Mouse (Mus musculus) common myeloid progenitor, adult 5-6 weeks (primary cell): ENCODE results near the gene Ddx11. TPM values are rescaled to one million over a fixed set of nuclear protein-coding genes. Genes with fewer than 3 reads are reported as not detected.
"Not testable (repeated sequence)": the region's sequence is repeated elsewhere in the genome, so short reads cannot be mapped to it uniquely, and the experiment has no call there.

Experiments
- ATAC-seq: replicated peaks from 2 replicates; pipeline ENCODE4 v1.8.0; 2016; ENCODE audit warnings: low read depth, mild to moderate bottlenecking, moderate TSS enrichment, inconsistent platforms; ENCODE audit not compliant: poor library complexity, severe bottlenecking
- total RNA-seq: library from RNA; stranded (forward); fragments of 200-1000, 187-1606 nt; gene quantifications from 2 replicates; pipeline ENCODE4 v1.2.3, GENCODE M21; 2017

Gene Ddx11
- total RNA-seq, 1 experiment from 2014 or later, result 25.4 TPM

DNA sequence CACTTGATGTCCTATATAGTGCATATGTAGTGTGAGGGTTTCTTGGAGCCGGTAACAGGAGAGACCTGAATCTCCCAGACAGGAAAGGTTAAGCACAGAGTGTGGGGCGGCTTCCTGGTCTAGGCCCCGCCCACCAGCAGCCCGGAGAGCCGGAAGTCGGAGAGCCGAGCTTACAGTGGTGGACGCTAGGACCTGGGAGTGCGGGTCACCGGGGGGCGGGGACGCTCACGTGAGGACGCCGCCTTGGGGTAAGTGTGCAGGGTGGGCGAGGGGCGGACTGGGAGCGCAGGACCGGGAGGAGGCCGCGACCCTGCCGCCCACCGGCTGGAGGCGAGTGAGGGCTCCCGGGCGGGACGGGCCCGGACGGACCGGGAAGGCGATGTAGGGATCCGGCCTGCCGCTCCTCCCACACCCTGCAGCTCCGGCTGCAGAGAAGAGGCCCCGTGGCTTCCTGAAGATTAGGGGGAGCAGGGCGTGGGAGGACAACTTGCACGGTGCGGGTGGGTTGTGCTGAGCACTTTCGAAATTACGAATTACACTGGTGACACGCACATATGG is 11.8 kb upstream of the Ddx11 start, which contains the start of gene Washc1:
Washc1 (plus strand) TSS at position 144 of the 558 bp plus-strand sequence.
- ATAC-seq, result peak; percentile 88

DNA sequence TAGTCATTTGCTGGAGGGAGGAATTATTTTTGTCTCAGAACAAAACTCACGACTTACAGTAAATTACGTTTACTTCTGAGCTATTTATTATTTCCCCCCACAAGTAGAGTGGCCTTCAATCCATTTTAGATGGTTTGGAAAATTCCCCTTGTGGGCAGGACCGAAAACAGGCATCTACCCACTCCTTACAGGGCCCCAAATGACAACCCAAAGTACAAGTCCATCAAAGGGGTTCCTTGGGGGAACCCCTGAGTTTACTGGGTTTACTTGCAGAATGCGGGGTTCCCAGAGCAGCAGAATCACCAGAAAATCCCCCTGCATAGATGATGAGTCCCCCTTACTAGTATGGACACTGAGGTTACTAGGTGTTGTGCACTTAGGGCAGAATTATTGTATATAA is 11.2 kb upstream of the Ddx11 start:
- ATAC-seq, result no peak

DNA sequence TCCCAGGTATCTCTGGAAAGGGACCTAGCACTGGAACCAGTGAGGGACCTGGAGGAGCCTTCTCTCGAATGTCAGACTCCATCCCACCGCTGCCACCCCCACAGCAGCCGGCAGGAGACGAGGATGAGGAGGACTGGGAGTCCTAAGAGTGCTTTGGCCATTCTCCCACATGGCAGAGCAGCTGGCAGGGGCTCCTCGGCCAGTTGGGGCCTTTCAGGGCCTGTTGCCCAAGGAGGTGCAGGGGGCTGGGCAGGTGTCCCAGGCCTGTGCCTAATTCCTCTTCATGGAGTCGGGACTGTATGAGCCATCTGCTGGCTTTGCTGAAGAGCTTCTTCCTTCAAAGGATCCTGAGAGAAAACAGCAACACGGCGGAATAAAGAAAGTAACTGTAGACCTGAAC is 4.3 kb upstream of the Ddx11 start:
- no peak for ATAC-seq

DNA sequence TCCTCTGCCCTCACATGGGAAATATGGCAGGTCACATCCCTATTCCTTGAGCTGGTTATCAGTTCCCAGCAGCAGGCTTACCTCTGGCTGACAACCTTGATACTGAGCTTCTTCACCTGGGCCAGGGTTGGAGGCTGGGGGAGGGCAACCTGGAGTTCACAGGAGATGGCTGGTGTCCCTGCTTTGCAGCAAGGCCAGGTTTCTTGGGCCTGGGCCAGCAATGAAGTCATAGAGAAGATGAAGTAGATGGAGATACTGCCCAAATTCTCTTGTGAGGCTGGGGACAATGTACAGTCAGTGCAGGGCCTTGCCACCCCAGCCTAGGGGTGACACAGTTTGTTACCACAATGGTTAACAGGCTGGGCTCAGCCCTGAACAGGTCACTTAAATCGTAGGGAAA is 2.6 kb upstream of the Ddx11 start:
- no peak for ATAC-seq

DNA sequence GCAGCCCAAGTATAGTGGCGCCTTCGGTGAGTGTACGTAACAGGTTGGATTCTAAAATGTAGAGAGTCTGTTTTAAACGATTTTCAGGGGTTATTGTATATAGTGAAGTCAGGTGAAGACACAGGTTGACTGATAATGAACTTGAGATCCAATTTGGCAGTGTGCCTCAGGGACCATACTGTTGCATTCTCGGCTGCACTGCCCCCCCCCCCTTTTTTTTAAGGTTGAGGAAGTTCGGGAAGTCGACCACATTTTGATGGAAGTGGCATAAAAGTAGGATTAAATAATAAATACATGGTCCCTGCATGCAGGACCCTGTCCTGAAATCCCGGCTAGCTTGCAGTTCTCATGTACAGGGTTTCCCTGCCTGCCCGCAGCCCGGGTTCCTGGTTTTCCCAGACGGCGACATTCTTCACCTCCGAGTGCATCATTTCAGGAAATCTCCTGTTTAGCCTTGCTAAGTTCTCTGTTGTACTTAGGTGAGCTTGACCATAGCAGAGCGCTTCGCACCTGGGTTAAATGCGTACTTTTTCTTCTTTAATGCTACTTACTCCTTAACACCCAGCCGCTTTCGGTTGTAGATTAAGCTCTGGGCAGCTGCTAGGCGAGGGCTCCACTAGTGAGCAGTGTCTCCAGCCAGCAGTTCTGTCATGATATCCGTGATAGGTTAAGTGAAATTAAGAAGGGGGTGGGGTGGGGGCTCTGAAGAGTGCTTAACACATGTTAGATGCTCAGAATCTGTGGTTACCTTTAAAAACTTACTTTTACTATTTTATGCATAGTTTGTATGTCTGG is 693 bp downstream of the Ddx11 start:
- ATAC-seq, result no peak

DNA sequence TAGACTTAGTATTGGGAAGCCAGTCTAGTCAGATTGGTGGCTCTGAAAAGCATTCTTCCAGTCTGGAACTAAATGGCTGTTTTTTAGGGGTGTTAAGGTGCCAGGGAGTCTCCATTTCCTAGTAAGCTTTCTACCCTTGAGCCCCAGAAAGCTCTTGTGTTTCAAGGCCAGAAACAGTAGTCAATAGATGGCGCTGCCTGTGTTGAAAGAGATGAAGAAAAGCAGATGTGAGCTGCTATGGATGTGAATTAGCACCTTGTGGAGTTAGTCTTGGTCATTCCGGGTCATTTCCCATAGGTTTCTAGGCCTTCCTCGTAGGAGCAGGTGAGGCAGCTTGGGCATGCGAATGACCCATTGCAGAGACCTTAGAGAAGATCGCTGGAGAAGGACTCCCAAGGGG is 1.9 kb downstream of the Ddx11 start:
- no peak for ATAC-seq

DNA sequence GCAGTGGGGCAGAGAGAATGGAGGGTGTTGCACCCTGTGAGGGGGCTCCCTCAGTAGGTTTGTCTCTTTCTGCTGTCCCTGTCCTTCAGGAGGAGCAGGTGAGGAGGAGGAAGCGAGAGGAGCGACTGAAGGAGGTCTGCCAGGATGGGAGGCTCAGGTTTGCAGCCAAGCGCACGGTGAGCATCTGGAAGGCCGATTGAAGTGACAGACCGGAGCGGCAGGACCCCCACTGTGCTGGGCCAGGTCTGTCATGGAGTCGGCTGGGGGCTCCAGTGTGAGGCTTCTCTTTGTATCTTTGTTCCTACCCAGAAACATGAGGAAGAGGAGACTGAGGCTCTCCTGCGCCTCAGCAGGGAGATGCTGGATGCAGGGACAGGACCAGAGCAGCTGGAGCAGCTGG is 7.1 kb downstream of the Ddx11 start:
- ATAC-seq, result no peak

DNA sequence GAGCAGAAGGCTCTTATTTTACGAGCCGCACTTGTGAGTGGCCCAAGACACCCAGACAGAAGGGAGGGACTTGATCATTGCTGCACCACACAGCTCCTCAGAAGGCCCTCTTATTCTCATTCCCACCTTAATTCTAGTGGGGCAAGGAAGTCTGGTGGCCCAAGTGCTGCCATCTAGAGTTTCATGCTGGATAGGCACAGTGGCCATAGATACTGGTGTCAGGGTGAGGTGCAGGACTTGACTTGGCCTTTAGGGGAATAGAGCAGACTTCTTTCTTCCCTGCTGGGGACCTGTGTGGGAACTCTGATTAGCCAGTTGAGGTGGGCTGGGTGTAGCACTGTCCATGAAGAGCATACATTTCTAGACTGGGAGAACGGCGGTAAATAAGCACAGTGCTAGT is 7.9 kb downstream of the Ddx11 start:
- ATAC-seq, result peak; percentile 98

DNA sequence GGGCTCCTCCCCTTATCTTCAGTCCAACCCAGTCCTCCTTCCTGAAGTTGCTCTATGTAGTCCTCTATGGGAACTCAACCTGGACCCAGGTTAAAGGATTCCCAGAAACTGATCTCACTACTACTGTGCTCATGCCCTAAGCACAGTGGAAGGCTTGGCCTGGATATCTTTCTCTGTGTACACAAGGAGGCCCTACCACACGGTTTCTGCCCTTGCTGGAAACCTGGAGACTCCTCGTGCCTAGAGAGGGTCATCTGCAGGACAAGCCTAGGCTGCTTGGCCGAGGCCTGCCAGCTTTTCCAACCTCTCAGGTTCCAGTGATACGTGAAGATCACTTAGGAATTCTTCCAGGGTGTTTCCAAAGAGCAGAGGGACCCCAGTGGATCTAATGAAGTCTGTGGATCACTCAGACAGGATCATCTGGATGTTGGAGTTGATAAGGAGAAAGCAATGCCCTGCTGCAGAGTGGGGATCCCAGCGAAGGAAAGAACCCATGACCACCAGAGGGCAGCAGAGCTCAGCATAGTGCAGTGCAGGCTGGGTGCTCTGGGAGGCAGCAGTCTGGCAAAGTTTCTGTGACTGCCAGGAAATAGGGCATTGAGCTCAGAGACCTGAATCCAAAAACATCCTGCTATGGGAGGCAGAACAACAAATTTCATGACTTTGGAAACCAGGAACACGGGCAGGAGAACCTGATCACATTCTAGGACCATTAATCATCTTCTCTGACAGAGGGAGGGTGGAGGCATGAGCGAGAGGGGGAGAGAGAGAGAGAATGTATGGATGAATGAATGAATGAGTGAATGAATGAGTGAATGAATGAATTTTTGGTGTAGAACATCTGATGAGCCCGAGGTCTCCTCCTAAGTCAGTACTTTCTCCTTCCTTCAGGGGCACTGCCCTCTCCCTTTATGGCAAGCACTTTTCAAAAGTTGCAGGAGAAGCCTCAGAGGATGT is 29.7 kb downstream of the Ddx11 start:
- ATAC-seq, result peak; percentile 82

DNA sequence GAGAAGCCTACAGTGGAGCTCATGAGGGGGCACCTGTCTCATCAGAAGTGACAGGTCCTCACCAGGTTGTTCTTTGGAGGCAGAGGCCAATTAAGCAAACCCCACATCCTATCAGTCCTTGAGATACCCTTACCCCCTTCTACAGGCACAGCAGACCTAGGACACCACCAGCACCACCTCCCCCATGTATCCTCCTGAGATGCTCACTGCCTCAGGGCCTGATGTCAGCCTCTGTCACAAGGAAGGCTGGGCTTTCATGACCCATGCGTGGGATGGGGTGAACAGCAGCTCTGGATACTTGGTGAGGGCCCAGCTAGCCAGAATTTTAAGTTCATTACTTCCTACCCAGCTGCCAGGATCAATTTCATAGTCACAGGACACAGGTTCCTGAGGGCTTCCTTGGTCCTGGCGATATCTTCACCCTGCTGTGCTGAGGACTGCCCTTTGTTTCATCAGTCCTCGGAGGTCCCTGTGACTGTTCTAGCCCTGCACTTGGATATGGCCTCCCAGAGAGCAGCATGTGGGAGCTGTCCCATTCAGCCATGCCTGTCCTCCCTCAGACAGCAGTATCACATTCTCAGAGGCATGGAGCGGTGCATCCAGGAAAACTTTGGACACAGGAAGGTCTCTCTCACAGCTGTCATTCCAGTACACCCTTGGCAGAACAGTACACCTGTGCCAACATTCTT is 30.6 kb downstream of the Ddx11 start:
- ATAC-seq, result not testable (repeated sequence)

DNA sequence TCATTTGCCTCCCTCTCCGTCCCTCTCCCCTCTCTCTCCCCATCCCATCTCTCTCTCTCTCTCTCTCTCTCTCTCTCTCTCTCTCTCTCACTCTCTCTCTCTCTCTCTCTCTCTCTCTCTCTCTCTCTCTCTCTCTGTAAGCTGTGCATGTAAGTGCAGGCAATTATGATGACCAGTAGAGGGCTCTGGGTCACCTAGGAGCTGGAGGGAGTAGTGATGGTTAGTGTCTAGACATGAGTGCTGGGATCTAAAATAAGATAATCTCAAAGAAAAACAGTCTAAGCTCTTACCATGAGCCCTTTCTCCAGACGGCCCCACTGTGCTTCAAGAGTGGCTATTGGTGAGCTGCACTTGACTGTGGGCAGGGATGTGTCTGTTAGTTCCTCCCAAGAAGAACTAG is 31.6 kb downstream of the Ddx11 start:
- ATAC-seq, result no peak

DNA sequence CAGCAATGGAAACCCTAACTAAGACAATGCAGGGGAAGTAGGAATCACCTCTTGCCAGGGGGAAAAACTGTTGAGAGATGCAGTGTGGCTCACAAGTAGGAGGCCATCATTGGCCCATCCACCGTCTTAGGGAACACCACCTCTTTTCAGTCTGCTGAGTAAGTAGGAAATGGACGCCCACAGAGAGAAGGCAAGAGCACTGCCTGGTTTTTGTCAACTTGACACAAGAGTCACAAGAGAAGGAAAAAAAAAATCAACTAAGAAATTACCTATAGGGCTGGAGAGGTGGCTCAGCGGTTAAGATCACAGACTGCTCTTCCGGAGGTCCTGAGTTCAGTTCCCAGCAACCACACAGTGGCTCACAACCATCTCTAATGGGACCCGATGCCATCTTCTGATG is 35.0 kb downstream of the Ddx11 start:
- ATAC-seq, result no peak

DNA sequence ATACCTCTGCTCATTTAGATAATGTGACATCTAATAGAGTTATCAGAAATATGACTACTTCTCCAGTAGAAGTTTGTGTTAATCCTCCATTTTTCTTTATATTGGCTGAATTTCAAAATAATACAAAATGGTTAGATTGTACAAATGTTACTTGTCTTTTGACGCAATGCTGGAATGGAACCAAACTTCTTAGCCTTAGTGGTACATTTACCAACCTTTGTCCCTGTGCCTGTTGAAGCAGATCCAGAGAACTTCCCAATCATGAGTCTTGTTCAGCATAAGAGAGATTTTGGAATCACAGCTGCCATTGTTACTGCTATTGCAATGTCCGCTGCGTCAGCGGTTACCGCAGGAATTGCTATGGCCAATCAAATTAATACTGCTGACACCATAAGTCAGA is 43.8 kb downstream of the Ddx11 start:
- not testable (repeated sequence) for ATAC-seq

DNA sequence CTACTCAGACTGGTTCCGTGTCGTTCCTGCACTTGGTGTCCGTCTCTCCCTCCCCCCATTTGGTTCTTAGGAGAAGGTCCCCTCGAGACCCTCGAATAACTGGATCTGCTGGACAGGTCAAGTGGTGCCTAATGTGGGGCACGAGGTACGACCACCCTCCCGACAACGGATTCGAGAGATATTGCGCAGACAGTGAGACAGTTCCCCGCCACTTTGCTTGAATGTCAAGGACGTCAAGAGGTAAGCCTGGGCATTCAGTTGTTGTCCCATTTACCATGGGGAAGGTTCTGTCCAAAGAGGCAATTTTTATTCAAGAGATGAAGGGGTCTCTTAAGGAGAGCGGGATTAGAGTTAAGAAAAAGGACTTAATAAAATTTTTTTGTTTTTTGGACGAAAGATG is 47.7 kb downstream of the Ddx11 start:
- not testable (repeated sequence) for ATAC-seq

DNA sequence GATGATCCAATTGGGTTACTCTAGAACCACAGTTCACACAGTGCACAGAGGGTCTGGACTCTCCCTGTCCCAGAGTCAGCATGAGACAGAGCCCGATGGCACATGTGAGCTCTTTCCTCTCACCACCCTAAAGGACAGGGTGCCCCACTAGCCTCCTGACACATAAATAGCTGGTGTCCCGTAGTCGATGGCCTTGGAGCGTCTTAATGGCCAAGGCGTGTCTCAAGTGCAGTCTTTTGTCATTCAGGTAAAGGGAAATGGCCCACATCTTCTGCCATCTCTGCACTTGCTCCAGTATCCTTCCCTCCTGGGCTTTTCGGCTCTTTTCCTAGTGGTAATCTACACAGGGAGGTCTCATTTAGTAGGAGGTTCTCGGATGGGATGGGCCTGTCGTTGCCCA is 67.3 kb downstream of the Ddx11 start:
- ATAC-seq, result no peak

DNA sequence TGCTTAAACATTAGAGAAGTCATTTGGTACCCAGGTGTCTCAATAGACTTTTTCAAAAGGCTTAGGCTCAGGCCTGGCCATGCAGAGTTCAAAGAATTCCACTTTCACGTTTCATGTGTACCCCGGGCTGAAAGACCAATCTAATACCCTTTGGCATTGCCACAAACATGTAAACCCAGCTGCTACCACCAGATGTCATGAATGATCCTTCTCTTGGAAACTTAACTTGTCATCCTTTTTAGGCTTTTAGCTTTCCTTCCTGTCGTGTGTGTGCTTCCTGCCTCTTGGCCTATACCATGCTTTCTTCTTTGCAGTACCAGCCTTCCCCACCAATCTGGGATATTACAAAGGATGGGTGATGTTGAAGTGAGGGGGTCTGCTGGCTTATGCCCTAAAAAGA is 73.7 kb downstream of the Ddx11 start:
- ATAC-seq, result 0 out of 2 replicates have a peak, but pooled peaks have one; percentile 45
